Mouse (Mus musculus): Measurements from ENCODE around the gene Ankrd53.
A peak's percentile ranks its signal among the peaks of the same experiment; 100 is the strongest.
"Not testable (repeated sequence)": the region's sequence is repeated elsewhere in the genome, so short reads cannot be mapped to it uniquely, and the experiment has no call there.

Ankrd53 gene

GRCm38 (mm10) chr6:83766982-83767381 is 4.5 kb downstream of the Ankrd53 start:
- no peak for DNase-seq (ENCODE audit: inconsistent ontology term)

GRCm38 (mm10) chr6:83768485-83768884 is 6.0 kb downstream of the Ankrd53 start:
- DNase-seq (ENCODE audit: inconsistent ontology term): no peak

GRCm38 (mm10) chr6:83774126-83774525 is 11.7 kb downstream of the Ankrd53 start:
- no peak for DNase-seq (ENCODE audit: inconsistent ontology term)

- no peak for DNase-seq (ENCODE audit: inconsistent ontology term)
Measured at GRCm38 (mm10) chr6:83774781-83775563, 12.5 kb downstream of the Ankrd53 start.

- DNase-seq (ENCODE audit: inconsistent ontology term): peak; percentile 95
Measured at GRCm38 (mm10) chr6:83775638-83776293, 13.3 kb downstream of the Ankrd53 start, which contains the start of gene Tex261. Gene Tex261, minus strand, starts transcription at chr6:83775813.

GRCm38 (mm10) chr6:83778306-83778705 is 15.9 kb downstream of the Ankrd53 start:
- DNase-seq (ENCODE audit: inconsistent ontology term): no peak

GRCm38 (mm10) chr6:83779026-83779425 is 16.6 kb downstream of the Ankrd53 start:
- peak; percentile 41 for DNase-seq (ENCODE audit: inconsistent ontology term)

GRCm38 (mm10) chr6:83786426-83786825 is 24.0 kb downstream of the Ankrd53 start:
- no peak for DNase-seq (ENCODE audit: inconsistent ontology term)

- DNase-seq (ENCODE audit: inconsistent ontology term): peak; percentile 53
Measured at GRCm38 (mm10) chr6:83788554-83788953, 26.1 kb downstream of the Ankrd53 start.

GRCm38 (mm10) chr6:83790533-83790932 is 28.1 kb downstream of the Ankrd53 start:
- not testable (repeated sequence) for DNase-seq (ENCODE audit: inconsistent ontology term)

- no peak for DNase-seq (ENCODE audit: inconsistent ontology term)
Measured at GRCm38 (mm10) chr6:83791251-83791890, 28.9 kb downstream of the Ankrd53 start.

GRCm38 (mm10) chr6:83794760-83795296 is 32.4 kb downstream of the Ankrd53 start, which contains the start of gene Nagk:
Gene Nagk, plus strand, starts transcription at chr6:83794982.
- peak; percentile 96 for DNase-seq (ENCODE audit: inconsistent ontology term)

GRCm38 (mm10) chr6:83795492-83795900 is 33.1 kb downstream of the Ankrd53 start:
- no peak for DNase-seq (ENCODE audit: inconsistent ontology term)

- no peak for DNase-seq (ENCODE audit: inconsistent ontology term)
Measured at GRCm38 (mm10) chr6:83796686-83797085, 34.2 kb downstream of the Ankrd53 start.

GRCm38 (mm10) chr6:83802033-83802432 is 39.6 kb downstream of the Ankrd53 start:
- no peak for DNase-seq (ENCODE audit: inconsistent ontology term)

GRCm38 (mm10) chr6:83802846-83803245 is 40.4 kb downstream of the Ankrd53 start:
- no peak for DNase-seq (ENCODE audit: inconsistent ontology term)

GRCm38 (mm10) chr6:83815801-83816200 is 53.4 kb downstream of the Ankrd53 start:
- no peak for DNase-seq (ENCODE audit: inconsistent ontology term)
